Mouse (Mus musculus) splenic B cell, adult 2 months (primary cell): Measurements from ENCODE around the gene Vmn2r65.

Experiments
- DNase-seq: peaks from one replicate; pipeline ENCODE4 v3.0.0-alpha.2; 2011; ENCODE audit warnings: low read depth, low spot score
- H3K27me3 ChIP-seq: 2 replicates; pipeline ENCODE4 v1.6.1; 2012; ENCODE audit warnings: mild to moderate bottlenecking, low read length, moderate library complexity, mixed read lengths; ENCODE audit not compliant: control insufficient read depth, poor library complexity, insufficient read depth, severe bottlenecking
- H3K36me3 ChIP-seq: 2 replicates; pipeline ENCODE4 v1.6.1; 2012; ENCODE audit warnings: mild to moderate bottlenecking, low read length, moderate library complexity, mixed read lengths; ENCODE audit not compliant: control insufficient read depth, poor library complexity, insufficient read depth, severe bottlenecking

Vmn2r65 gene

DNA sequence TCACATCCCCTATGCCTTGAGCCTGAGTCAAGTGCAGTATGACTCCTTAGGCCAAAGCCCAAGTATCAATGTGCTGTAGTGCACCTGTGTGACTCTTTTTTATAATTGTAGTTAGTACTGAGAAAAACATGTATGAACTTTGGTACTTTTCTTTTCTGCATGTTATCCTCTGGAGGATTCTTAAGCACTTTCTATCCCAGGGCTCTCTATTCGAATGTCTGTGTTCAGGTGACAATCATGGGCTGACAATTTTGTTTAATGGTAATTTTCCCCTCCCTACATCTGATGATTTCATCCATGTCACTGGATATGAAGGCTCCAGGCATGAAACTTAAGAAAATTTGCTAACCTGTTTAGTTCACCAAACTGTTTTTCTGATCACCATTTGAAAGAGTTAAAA is at the start of gene Vmn2r65:
TSS of gene Vmn2r65 (minus strand) at position 101 of the 400 bp plus-strand sequence.
- no peaks in the 10 kb centered on the region for H3K27me3 ChIP-seq
- H3K36me3 ChIP-seq: no peaks in the 10 kb centered on the region
- DNase-seq: no peak

DNA sequence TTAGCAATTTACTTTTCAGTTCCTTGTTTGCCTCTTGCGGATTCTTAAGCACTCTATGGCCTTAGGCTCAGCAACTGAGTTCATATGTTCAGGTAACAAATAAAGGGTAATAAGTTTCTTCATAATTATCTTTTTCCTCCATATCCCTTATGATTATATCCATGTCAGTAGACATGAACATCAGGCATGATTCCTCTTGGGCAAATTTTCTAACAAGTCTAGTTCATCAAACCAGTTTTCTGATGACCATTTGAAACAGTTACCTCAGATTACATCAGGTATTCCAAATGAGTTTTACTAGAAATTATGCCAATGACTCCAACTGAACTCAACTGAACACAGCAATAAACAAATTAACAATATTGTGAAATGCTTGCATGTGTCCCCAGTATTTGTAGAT is 48.3 kb upstream of the Vmn2r65 start, which contains the start of gene Vmn2r66:
TSS of gene Vmn2r66 (minus strand) at position 101 of the 400 bp plus-strand sequence.
- no peaks in the 10 kb centered on the region for H3K27me3 ChIP-seq
- no peak for DNase-seq
- no peaks in the 10 kb centered on the region for H3K36me3 ChIP-seq

DNA sequence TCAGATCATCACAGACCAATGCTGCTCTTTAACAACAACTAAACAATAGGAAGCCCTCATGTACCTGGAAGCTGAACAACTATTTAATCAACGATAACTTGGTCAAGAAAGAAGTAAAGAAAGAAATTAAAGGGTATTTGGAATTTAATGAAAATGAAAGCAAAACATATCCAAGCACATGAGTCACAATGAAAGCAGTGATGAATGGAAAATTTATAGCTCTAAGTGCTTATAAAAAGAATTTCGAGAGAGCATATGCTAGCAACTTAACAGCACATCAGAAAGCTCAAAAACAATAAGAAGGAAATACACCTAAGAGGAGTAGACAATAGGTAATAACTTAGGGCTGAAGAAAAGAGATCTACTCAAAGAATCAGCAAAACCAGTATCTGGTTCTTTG is 32.8 kb upstream of the Vmn2r65 start:
- no peak for DNase-seq
- Histone ChIP-seq H3K27me3 (no peaks in the 10 kb centered on the region), H3K36me3 (no peaks in the 10 kb centered on the region)
